Mouse (Mus musculus) hindbrain, embryonic 14.5 days (tissue): ENCODE data around the gene Tmcc2. TPM values are rescaled to one million over a fixed set of nuclear protein-coding genes. Genes with fewer than 3 reads are reported as not detected.

Experiments used
- ATAC-seq: fragments of 200-750 bp; cut with Nextera tagmentation; 2 replicates; pipeline ENCODE4 v1.8.0; 2017; ENCODE audit warnings: moderate number of reproducible peaks, mild to moderate bottlenecking, moderate TSS enrichment, moderate library complexity; ENCODE audit not compliant: low FRiP score
- DNase-seq: peaks from one replicate; pipeline ENCODE4 v3.0.0-alpha.2; 2015; ENCODE audit warnings: low spot score
- H3K27ac ChIP-seq: fragments of 300-500 bp; sonication (generic); 2 replicates; pipeline ENCODE4 v1.5.1; 2014; ENCODE audit warnings: mild to moderate bottlenecking, moderate library complexity
- H3K27me3 ChIP-seq: fragments of 300-500 bp; sonication (generic); 2 replicates; pipeline ENCODE4 v1.6.1; 2014; ENCODE audit warnings: mild to moderate bottlenecking, low read length, mixed read lengths; ENCODE audit not compliant: control insufficient read depth, insufficient read depth
- H3K36me3 ChIP-seq: fragments of 300-500 bp; sonication (generic); replicated peaks from 2 replicates; pipeline ENCODE4 v1.6.1; 2014; ENCODE audit not compliant: control insufficient read depth, insufficient read depth
- H3K4me1 ChIP-seq: fragments of 300-500 bp; sonication (generic); replicated peaks from 2 replicates; pipeline ENCODE4 v1.6.1; 2014; ENCODE audit warnings: antibody characterized with exemption, low read length, mixed read lengths; ENCODE audit not compliant: control insufficient read depth, insufficient read depth
- H3K4me2 ChIP-seq: fragments of 300-500 bp; sonication (generic); replicated peaks from 2 replicates; pipeline ENCODE4 v1.6.1; 2014; ENCODE audit warnings: mild to moderate bottlenecking, moderate library complexity
- H3K4me3 ChIP-seq: fragments of 300-500 bp; sonication (generic); replicated peaks from 2 replicates; pipeline ENCODE4 v1.5.1; 2014; ENCODE audit warnings: mild to moderate bottlenecking, low read length
- H3K9ac ChIP-seq: fragments of 300-500 bp; sonication (generic); 2 replicates; pipeline ENCODE4 v1.6.1; 2014
- H3K9me3 ChIP-seq: fragments of 300-500 bp; sonication (generic); 2 replicates; pipeline ENCODE4 v1.6.1; 2016; ENCODE audit warnings: low read length; ENCODE audit not compliant: control insufficient read depth
- WGBS: fragments of 180-500 bp; shearing (Covaris S2); extraction: QIAGEN DNeasy Blood & Tissue Kit; methylation state at CpG from one replicate; pipeline ENCODE4 v1.1.7; 2014; 5-methylcytosine and 5-hydroxymethylcytosine counted together
- polyA plus RNA-seq: library from polyadenylated mRNA; unstranded; fragments of >200 nt; fragmentation: Nextera tagmentation; extraction: Ambion mirVana; gene quantifications from 2 replicates; pipeline ENCODE4 v1.2.1, GENCODE M21; 2014

Gene Tmcc2
- 31.0 and 33.9 TPM in 2 replicates for polyA plus RNA-seq

- Histone ChIP-seq H3K27ac (peak within 1 kb of the TSS; percentile 92), H3K4me2 (peak within 1 kb of the TSS; percentile 93), H3K27me3 (no peaks in the 10 kb centered on the region), H3K9ac (peak within 1 kb of the TSS; percentile 96), H3K36me3 (no peaks in the 10 kb centered on the region), H3K9me3 (no peaks in the 10 kb centered on the region), H3K4me1 (peaks cover 36% of the 10 kb centered on the region), H3K4me3 (peak within 1 kb of the TSS; percentile 89)
- WGBS, result under 1% methylated on average over 49 of the region's 50 CpGs
- DNase-seq (peak; percentile 48), ATAC-seq (peak; percentile 34)
Observed at GRCm38 (mm10) chr1:132390691-132391579, at the start of gene Tmcc2. Tmcc2 (minus strand) TSS chr1:132391281.

GRCm38 (mm10) chr1:132437389-132437788 is 46.3 kb upstream of the Tmcc2 start:
- 79% methylated on average over 5 of the region's 5 CpGs for WGBS
- Histone ChIP-seq H3K27ac (no peak overlapping the region), H3K4me2 (no peak overlapping the region), H3K9me3 (no peaks in the 10 kb centered on the region), H3K36me3 (peaks cover 40% of the 10 kb centered on the region), H3K9ac (no peak overlapping the region), H3K4me3 (no peak overlapping the region), H3K4me1 (peaks cover 14% of the 10 kb centered on the region), H3K27me3 (no peaks in the 10 kb centered on the region)
- ATAC-seq, result no peak
- DNase-seq, result no peak

GRCm38 (mm10) chr1:132436960-132437359 is 45.9 kb upstream of the Tmcc2 start:
- no peak for DNase-seq
- no peak overlapping the region for H3K9ac ChIP-seq

GRCm38 (mm10) chr1:132436320-132436958 is 45.4 kb upstream of the Tmcc2 start:
- H3K27me3 ChIP-seq, result no peaks in the 10 kb centered on the region
- H3K4me1 ChIP-seq, result peaks cover 18% of the 10 kb centered on the region
- H3K9ac ChIP-seq, result no peak overlapping the region
- H3K36me3 ChIP-seq, result peaks cover 31% of the 10 kb centered on the region
- ATAC-seq (no peak), DNase-seq (no peak)
- H3K9me3 ChIP-seq, result no peaks in the 10 kb centered on the region
- no peak overlapping the region for H3K4me2 ChIP-seq
- 75% methylated on average over 4 of the region's 4 CpGs for WGBS
- no peak overlapping the region for H3K27ac ChIP-seq
- no peak overlapping the region for H3K4me3 ChIP-seq

More at GRCm38 (mm10) chr1:132436960-132437359, 45.9 kb upstream of the Tmcc2 start:
- no peaks in the 10 kb centered on the region for H3K9me3 ChIP-seq
- H3K27me3 ChIP-seq, result no peaks in the 10 kb centered on the region
- peaks cover 17% of the 10 kb centered on the region for H3K4me1 ChIP-seq
- H3K4me3 ChIP-seq, result no peak overlapping the region
- WGBS, result 74% methylated on average over 1 of the region's 1 CpGs
- no peak overlapping the region for H3K4me2 ChIP-seq
- H3K27ac ChIP-seq, result no peak overlapping the region
- peaks cover 36% of the 10 kb centered on the region for H3K36me3 ChIP-seq
- ATAC-seq, result no peak

- DNase-seq, result no peak
- Histone ChIP-seq H3K4me3 (no peak overlapping the region), H3K9me3 (no peaks in the 10 kb centered on the region), H3K4me1 (peaks cover 27% of the 10 kb centered on the region), H3K36me3 (peaks cover 10% of the 10 kb centered on the region), H3K27me3 (no peaks in the 10 kb centered on the region), H3K27ac (no peak overlapping the region), H3K9ac (no peak overlapping the region), H3K4me2 (no peak overlapping the region)
- ATAC-seq, result no peak
- WGBS, result 87% methylated on average over 12 of the region's 12 CpGs
Observed at GRCm38 (mm10) chr1:132434032-132434431, 43.0 kb upstream of the Tmcc2 start.

GRCm38 (mm10) chr1:132433349-132433748 is 42.3 kb upstream of the Tmcc2 start:
- DNase-seq (peak; percentile 54), ATAC-seq (no peak)
- 52% methylated on average over 5 of the region's 5 CpGs for WGBS
- Histone ChIP-seq H3K4me2 (no peak overlapping the region), H3K36me3 (peaks cover 10% of the 10 kb centered on the region), H3K4me1 (peaks cover 27% of the 10 kb centered on the region), H3K4me3 (no peak overlapping the region), H3K27me3 (no peaks in the 10 kb centered on the region), H3K27ac (no peak overlapping the region), H3K9me3 (no peaks in the 10 kb centered on the region), H3K9ac (no peak overlapping the region)

GRCm38 (mm10) chr1:132431716-132432115 is 40.6 kb upstream of the Tmcc2 start:
- H3K27ac ChIP-seq, result peak overlapping the region; percentile 44
- no peaks in the 10 kb centered on the region for H3K9me3 ChIP-seq
- peaks cover 10% of the 10 kb centered on the region for H3K36me3 ChIP-seq
- no peak for ATAC-seq
- 71% methylated on average over 9 of the region's 9 CpGs for WGBS
- H3K9ac ChIP-seq, result no peak overlapping the region
- no peak overlapping the region for H3K4me3 ChIP-seq
- H3K4me2 ChIP-seq, result no peak overlapping the region
- DNase-seq, result no peak
- H3K4me1 ChIP-seq, result peaks cover 27% of the 10 kb centered on the region
- H3K27me3 ChIP-seq, result no peaks in the 10 kb centered on the region

- H3K27me3 ChIP-seq, result no peaks in the 10 kb centered on the region
- no peak overlapping the region for H3K4me2 ChIP-seq
- peaks cover 27% of the 10 kb centered on the region for H3K4me1 ChIP-seq
- ATAC-seq, result peak; percentile 57; the same call in 1 of the 2 replicates
- no peaks in the 10 kb centered on the region for H3K9me3 ChIP-seq
- WGBS, result 32% methylated on average over 3 of the region's 3 CpGs
- H3K36me3 ChIP-seq, result peaks cover 7% of the 10 kb centered on the region
- no peak overlapping the region for H3K4me3 ChIP-seq
- no peak overlapping the region for H3K27ac ChIP-seq
- DNase-seq, result peak; percentile 76
- no peak overlapping the region for H3K9ac ChIP-seq
Observed at GRCm38 (mm10) chr1:132430818-132431217, 39.7 kb upstream of the Tmcc2 start.

- ATAC-seq, result no peak
- no peaks in the 10 kb centered on the region for H3K9me3 ChIP-seq
- no peak overlapping the region for H3K27ac ChIP-seq
- H3K4me1 ChIP-seq, result peaks cover 5% of the 10 kb centered on the region; the same call in 1 of the 2 replicates
- no peaks in the 10 kb centered on the region for H3K27me3 ChIP-seq
- no peak for DNase-seq
- no peak overlapping the region for H3K4me2 ChIP-seq
- no peak overlapping the region for H3K9ac ChIP-seq
- no peaks in the 10 kb centered on the region for H3K36me3 ChIP-seq
- H3K4me3 ChIP-seq, result no peak overlapping the region
Observed at GRCm38 (mm10) chr1:132425600-132425999, 34.5 kb upstream of the Tmcc2 start.
